23 mouse cellular contexts compared by ENCODE assay signal in genomic region chr15:88603733-88604119, GRCm38 (mm10). TPM values are rescaled to one million over a fixed set of nuclear protein-coding genes. Genes with fewer than 3 reads are reported as not detected.
DNase-seq lines count a peak whose midpoint lies in the region; ATAC-seq and TF ChIP-seq lines count a peak whose summit lies in the region.
"Had no signal": no experiment of that assay in that cellular context is flagged by ENCODE, and none has a peak within 500 bp of the region (broad histone marks: within the 10 kb centered on the region; RNA-seq: fewer than 3 reads in every experiment).

No protein-coding gene starts in this region.

- H3K4me2 ChIP-seq in limb, embryonic 14.5 days (replicated peaks; ENCODE audit: low read depth, low read length, severe bottlenecking): no peak overlapping the region
- H3K4me2 ChIP-seq in liver, postnatal 0 days (ENCODE audit: low read depth, low read length): no peak overlapping the region
- H3K4me2 ChIP-seq: embryonic facial prominence, embryonic 12.5 days; forebrain, embryonic 13.5 days; heart, embryonic 12.5 days; hindbrain, embryonic 14.5 days; intestine, embryonic 15.5 days had no signal

- ATAC-seq in cerebellum, adult (ENCODE audit: insufficient number of reproducible peaks, low FRiP score, low TSS enrichment): no peak
- no peak for ATAC-seq in limb, embryonic 14.5 days (ENCODE audit: low FRiP score, low read depth)
- no peak for ATAC-seq in liver, postnatal 0 days
- ATAC-seq in megakaryocyte-erythroid progenitor cell, adult 5-6 weeks (replicated peaks; ENCODE audit: low FRiP score, low TSS enrichment, poor library complexity, severe bottlenecking): no peak
- ATAC-seq: forebrain, embryonic 13.5 days; forebrain, postnatal 0 days; intestine, embryonic 15.5 days had no signal

- H3K4me1 ChIP-seq in cerebellum, adult 2 months (ENCODE audit: control insufficient read depth, insufficient read depth, low read length): peaks cover 44% of the 10 kb centered on the region
- H3K4me1 ChIP-seq in limb, embryonic 14.5 days (ENCODE audit: control insufficient read depth, insufficient read depth, low read length): no peaks in the 10 kb centered on the region
- no peaks in the 10 kb centered on the region for H3K4me1 ChIP-seq in limb, embryonic 10.5 days
- H3K4me1 ChIP-seq in liver, postnatal 0 days (ENCODE audit: insufficient read depth): no peaks in the 10 kb centered on the region
- H3K4me1 ChIP-seq: embryonic facial prominence, embryonic 12.5 days; forebrain, embryonic 13.5 days; heart, embryonic 12.5 days; hindbrain, embryonic 10.5 days; intestine, embryonic 15.5 days had no signal

- no peak for TF ChIP-seq CTCF in cerebellum, adult 2 months (IDR thresholded peaks at IDR 0.05; ENCODE audit: borderline replicate concordance, insufficient read depth, low read depth, low read length)
- no peak for TF ChIP-seq CTCF in liver, postnatal 0 days (IDR thresholded peaks at IDR 0.05; ENCODE audit: low read depth)

- H3K36me3 ChIP-seq in limb, embryonic 14.5 days (ENCODE audit: control insufficient read depth, insufficient read depth, low read length): no peaks in the 10 kb centered on the region
- H3K36me3 ChIP-seq in limb, embryonic 10.5 days: no peaks in the 10 kb centered on the region
- no peaks in the 10 kb centered on the region for H3K36me3 ChIP-seq in liver, postnatal 0 days (replicated peaks; ENCODE audit: insufficient read depth, low read length)
- H3K36me3 ChIP-seq: embryonic facial prominence, embryonic 12.5 days; heart, embryonic 12.5 days; hindbrain, embryonic 10.5 days; intestine, embryonic 15.5 days had no signal

- no peak for TF ChIP-seq POLR2A in cerebellum, adult 2 months (IDR thresholded peaks at IDR 0.05; ENCODE audit: borderline replicate concordance, insufficient read depth, low read length)
- TF ChIP-seq POLR2A in limb, embryonic 14.5 days (IDR thresholded peaks at IDR 0.05; ENCODE audit: borderline replicate concordance, extremely low read depth, insufficient read depth, insufficient read length): no peak

- H3K4me3 ChIP-seq in cerebellum, adult 2 months (replicated peaks; ENCODE audit: insufficient read depth, low read depth, low read length): no peak overlapping the region
- H3K4me3 ChIP-seq in limb, embryonic 14.5 days (replicated peaks; ENCODE audit: low read length): no peak overlapping the region
- H3K4me3 ChIP-seq in limb, embryonic 10.5 days: no peak overlapping the region
- no peak overlapping the region for H3K4me3 ChIP-seq in liver, postnatal 0 days (ENCODE audit: low read depth, low read length)
- H3K4me3 ChIP-seq: embryonic facial prominence, embryonic 12.5 days; forebrain, embryonic 13.5 days; gastrocnemius, adult 2 months; heart, embryonic 12.5 days; hindbrain, embryonic 10.5 days; intestine, embryonic 15.5 days had no signal

- WGBS in cerebellum, adult 2 months: 14% methylated on average over 1 of the region's 1 CpGs
- 68% methylated on average over 1 of the region's 1 CpGs for WGBS in limb, embryonic 14.5 days
- WGBS in limb, embryonic 10.5 days: 81% methylated on average over 1 of the region's 1 CpGs
- WGBS in liver, postnatal 0 days (ENCODE audit: insufficient replicate concordance): 71% methylated on average over 1 of the region's 1 CpGs

- no peaks in the 10 kb centered on the region for H3K9me3 ChIP-seq in limb, embryonic 14.5 days (ENCODE audit: control insufficient read depth, low read length)
- H3K9me3 ChIP-seq in limb, embryonic 10.5 days (replicated peaks): no peaks in the 10 kb centered on the region
- no peaks in the 10 kb centered on the region for H3K9me3 ChIP-seq in liver, postnatal 0 days (ENCODE audit: low read length)
- H3K9me3 ChIP-seq: embryonic facial prominence, embryonic 12.5 days; forebrain, embryonic 13.5 days; hindbrain, embryonic 10.5 days; intestine, embryonic 15.5 days had no signal

- no peaks in the 10 kb centered on the region for H3K27me3 ChIP-seq in cerebellum, adult 2 months (ENCODE audit: control insufficient read depth, insufficient read depth, low read length)
- H3K27me3 ChIP-seq in limb, embryonic 14.5 days (ENCODE audit: control insufficient read depth, insufficient read depth, low read length): no peaks in the 10 kb centered on the region
- no peaks in the 10 kb centered on the region for H3K27me3 ChIP-seq in limb, embryonic 10.5 days (ENCODE audit: low read depth, poor library complexity, severe bottlenecking)
- no peaks in the 10 kb centered on the region for H3K27me3 ChIP-seq in liver, postnatal 0 days (ENCODE audit: insufficient read depth, low read length)
- H3K27me3 ChIP-seq: embryonic facial prominence, embryonic 12.5 days; forebrain, embryonic 13.5 days; heart, embryonic 12.5 days; intestine, embryonic 15.5 days had no signal

- no peak for TF ChIP-seq EP300 in liver, postnatal 0 days (IDR thresholded peaks at IDR 0.05; ENCODE audit: low read depth)

- no peak overlapping the region for H3K9ac ChIP-seq in limb, embryonic 14.5 days (ENCODE audit: low read depth, low read length, severe bottlenecking)
- H3K9ac ChIP-seq in liver, postnatal 0 days (replicated peaks): no peak overlapping the region
- H3K9ac ChIP-seq: embryonic facial prominence, embryonic 12.5 days; forebrain, embryonic 13.5 days; forebrain, postnatal 0 days; heart, embryonic 12.5 days; hindbrain, embryonic 14.5 days; intestine, embryonic 15.5 days had no signal

- H3K27ac ChIP-seq in cerebellum, adult 2 months (ENCODE audit: insufficient read depth, low read length): peak overlapping the region; percentile 84
- no peak overlapping the region for H3K27ac ChIP-seq in limb, embryonic 14.5 days (replicated peaks; ENCODE audit: low read depth, low read length)
- no peak overlapping the region for H3K27ac ChIP-seq in limb, embryonic 10.5 days
- no peak overlapping the region for H3K27ac ChIP-seq in liver, postnatal 0 days (ENCODE audit: low read depth)
- H3K27ac ChIP-seq: forebrain, embryonic 13.5 days; gastrocnemius, adult 2 months; hindbrain, embryonic 10.5 days; hindbrain, embryonic 14.5 days; intestine, embryonic 15.5 days had no signal

- peak; percentile 53 to 68 for DNase-seq in cerebellum, adult 2 months
- peak; percentile 23 for DNase-seq in limb, embryonic 14.5 days (ENCODE audit: low spot score)
- DNase-seq in limb, embryonic 10.5 days (ENCODE audit: low spot score): no peak
- peak; percentile 37 for DNase-seq in ZHBTc4 (ENCODE audit: low read depth, low spot score)
- DNase-seq in liver, postnatal 0 days: no peak
- DNase-seq: adrenal gland, adult 2 months; adrenal gland, postnatal 25 days; forebrain, postnatal 0 days; gastrocnemius, adult 2 months; gastrocnemius, postnatal 25 days had no signal

RNA-seq across cellular contexts. Expression of gene Zdhhc25, which starts 3.6 kb away (rescaled TPM):
- not detected in 2 replicates for polyA plus RNA-seq in cerebellum, adult 2 months (2012; rRNA removed)
- polyA plus RNA-seq in limb, embryonic 14.5 days (2012; rRNA removed): not detected in 2 replicates
- not detected in 2 replicates for polyA plus RNA-seq in limb, embryonic 14.5 days (2014; fragmentation: Nextera tagmentation; extraction: Ambion mirVana)
- polyA plus RNA-seq in limb, embryonic 10.5 days (2016; fragmentation: Nextera tagmentation; extraction: Ambion mirVana): not detected in 2 replicates
- not detected in 2 replicates for polyA plus RNA-seq in liver, postnatal 0 days (2015; fragmentation: Nextera tagmentation; extraction: Ambion mirVana)
- total RNA-seq in megakaryocyte-erythroid progenitor cell, adult 5-6 weeks (2014; fragmentation: Nextera tagmentation): not detected in 2 replicates
- total RNA-seq in megakaryocyte-erythroid progenitor cell, adult 5-6 weeks (2017): not detected in 2 replicates
- total RNA-seq: adrenal gland, adult 2 months; adrenal gland, postnatal 25 days; forebrain, postnatal 0 days; gastrocnemius, adult 2 months; gastrocnemius, postnatal 25 days; granulocyte monocyte progenitor cell, adult 5-6 weeks; heart, adult 8-10 months; heart, postnatal 25 days; MEL had no signal
- polyA plus RNA-seq: adrenal gland, adult 2 months; embryonic facial prominence, embryonic 12.5 days; forebrain, embryonic 13.5 days; forebrain, postnatal 0 days; heart, embryonic 12.5 days; heart, embryonic 16.5 days; hindbrain, embryonic 10.5 days; hindbrain, embryonic 14.5 days; intestine, embryonic 15.5 days had no signal

Comparison
In these comparisons a context has a peak if more than half of its experiments do, and no peak if none do; other contexts are left out.
1. DNase-seq: peak in cerebellum, adult 2 months (2 of 2), limb, embryonic 14.5 days (single experiment) and ZHBTc4 (single experiment); none in limb, embryonic 10.5 days (single experiment) and liver, postnatal 0 days (single experiment).